Mouse (Mus musculus) right cerebral cortex, postnatal 10 days (tissue): ENCODE measurements around the gene Zdhhc21.

Experiments
- DNase-seq, 2 experiments: peaks; one replicate each; pipeline ENCODE4 v3.0.0; 2021; ENCODE audit warnings: low spot score in 2 of 2

Zdhhc21 gene

GRCm38 (mm10) chr4:82864974-82865699, 5.4 kb upstream of the Zdhhc21 start:
- DNase-seq: no peak

- DNase-seq: peak; percentile 36 to 39
These were observed 3.6 kb upstream of the Zdhhc21 start for GRCm38 (mm10) chr4:82863316-82863715.

- DNase-seq: no peak
These were observed 1.7 kb upstream of the Zdhhc21 start for GRCm38 (mm10) chr4:82861451-82861850.

GRCm38 (mm10) chr4:82860566-82860965, 808 bp upstream of the Zdhhc21 start:
- no peak for DNase-seq

- DNase-seq: no peak
These were observed 1.2 kb downstream of the Zdhhc21 start for GRCm38 (mm10) chr4:82858431-82859010.

- DNase-seq: no peak
These were observed 2.8 kb downstream of the Zdhhc21 start for GRCm38 (mm10) chr4:82856986-82857385.

- DNase-seq: no peak
These were observed 5.9 kb downstream of the Zdhhc21 start for GRCm38 (mm10) chr4:82853809-82854208.

- DNase-seq: no peak
These were observed 11.1 kb downstream of the Zdhhc21 start for GRCm38 (mm10) chr4:82848552-82849234.

GRCm38 (mm10) chr4:82837526-82838240, 22.1 kb downstream of the Zdhhc21 start:
- no peak for DNase-seq

GRCm38 (mm10) chr4:82831155-82831554, 28.6 kb downstream of the Zdhhc21 start:
- DNase-seq: no peak

GRCm38 (mm10) chr4:82829429-82829828, 30.3 kb downstream of the Zdhhc21 start:
- DNase-seq: no peak

GRCm38 (mm10) chr4:82827001-82827400, 32.8 kb downstream of the Zdhhc21 start:
- DNase-seq: no peak

GRCm38 (mm10) chr4:82817833-82818232, 41.9 kb downstream of the Zdhhc21 start:
- DNase-seq: no peak

- DNase-seq: no peak
These were observed 43.4 kb downstream of the Zdhhc21 start for GRCm38 (mm10) chr4:82816351-82816750.

- no peak for DNase-seq
These were observed 44.5 kb downstream of the Zdhhc21 start for GRCm38 (mm10) chr4:82815296-82815695.

GRCm38 (mm10) chr4:82813356-82813755, 46.4 kb downstream of the Zdhhc21 start:
- DNase-seq: no peak

- DNase-seq: no peak
These were observed 51.9 kb downstream of the Zdhhc21 start for GRCm38 (mm10) chr4:82807811-82808210.

GRCm38 (mm10) chr4:82806176-82806757, 53.5 kb downstream of the Zdhhc21 start:
- DNase-seq: peak; percentile 32 to 40

- no peak for DNase-seq
These were observed 55.7 kb downstream of the Zdhhc21 start for GRCm38 (mm10) chr4:82804019-82804418.

GRCm38 (mm10) chr4:82793608-82794007, 66.2 kb downstream of the Zdhhc21 start:
- no peak for DNase-seq

GRCm38 (mm10) chr4:82792906-82793580, 66.7 kb downstream of the Zdhhc21 start:
- DNase-seq: no peak
